Mouse (Mus musculus) ES-CJ7 (cell line): Measurements from ENCODE around the gene H1fnt.

Experiments used
- DNase-seq: peaks from one replicate; pipeline ENCODE4 v3.0.0; 2011; ENCODE audit warnings: low read depth, low spot score

Gene H1fnt

GRCm38 (mm10) chr15:98257193-98257592 lies at the start of gene H1fnt:
Gene H1fnt (minus strand): TSS chr15:98257293.
- no peak for DNase-seq

GRCm38 (mm10) chr15:98295628-98296551 lies 38.8 kb upstream of the H1fnt start, which contains the start of gene Zfp641:
Gene Zfp641 (minus strand): TSS chr15:98296161.
- no peak for DNase-seq

DNA sequence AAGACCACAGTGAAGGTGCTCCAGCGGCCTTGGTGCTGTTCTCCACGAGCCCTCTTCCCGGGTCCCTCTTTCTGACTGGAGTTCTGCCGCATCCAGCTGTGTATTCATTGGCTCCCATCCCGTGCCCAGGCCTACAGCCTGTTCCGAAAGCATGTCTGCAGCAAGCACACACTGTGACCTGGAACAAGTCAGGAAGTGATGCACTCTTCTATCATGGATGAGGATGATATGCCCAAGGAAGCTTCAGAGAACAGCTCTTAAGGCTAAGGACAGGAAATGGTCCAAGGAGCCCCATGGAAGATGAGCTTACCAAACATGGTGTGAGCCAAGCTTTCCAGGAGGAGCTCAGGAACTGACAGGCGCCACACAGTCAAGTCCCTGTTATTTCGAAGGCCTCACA lies 36.6 kb upstream of the H1fnt start:
- no peak for DNase-seq

GRCm38 (mm10) chr15:98288566-98288965 lies 31.5 kb upstream of the H1fnt start:
- DNase-seq: no peak

DNA sequence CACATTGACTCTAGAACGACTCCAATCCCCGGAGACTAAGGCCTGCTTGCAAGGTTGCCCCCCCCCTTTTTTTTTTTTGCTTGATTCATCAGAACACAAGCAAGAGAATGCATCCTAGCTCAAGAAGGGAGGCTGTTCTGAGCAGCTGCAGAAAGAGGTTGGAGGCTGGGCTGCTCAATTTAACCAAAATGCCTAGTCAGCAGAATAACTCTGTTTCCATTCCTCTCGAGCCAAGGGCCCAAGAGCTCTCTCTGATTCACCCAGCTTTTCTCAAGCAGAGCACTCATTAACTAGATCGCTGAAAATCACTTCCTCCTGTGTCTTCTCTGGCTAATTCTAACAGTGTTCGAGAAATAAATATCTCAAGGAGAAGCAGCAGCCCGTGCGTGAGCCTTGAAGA lies 29.3 kb upstream of the H1fnt start:
- no peak for DNase-seq

DNA sequence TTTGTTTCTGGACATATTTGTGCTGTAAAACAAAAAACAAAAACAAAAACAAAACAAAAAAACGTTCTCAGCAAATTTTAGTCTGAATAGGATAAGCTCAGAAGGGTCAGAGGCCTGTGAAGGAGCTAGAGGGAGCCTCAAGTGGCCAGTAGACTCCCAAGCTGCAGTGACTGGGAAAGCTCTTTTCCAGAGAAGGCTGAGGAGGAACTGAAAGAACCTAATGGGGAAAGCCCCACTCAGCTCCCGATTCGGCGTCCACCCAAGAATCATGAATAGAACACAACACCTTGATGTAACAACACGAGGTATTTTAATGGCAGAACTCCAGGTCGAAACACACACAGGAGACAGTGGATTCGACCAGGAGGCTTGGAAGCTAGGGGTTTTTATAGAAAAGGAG lies 683 bp upstream of the H1fnt start:
- no peak for DNase-seq

DNA sequence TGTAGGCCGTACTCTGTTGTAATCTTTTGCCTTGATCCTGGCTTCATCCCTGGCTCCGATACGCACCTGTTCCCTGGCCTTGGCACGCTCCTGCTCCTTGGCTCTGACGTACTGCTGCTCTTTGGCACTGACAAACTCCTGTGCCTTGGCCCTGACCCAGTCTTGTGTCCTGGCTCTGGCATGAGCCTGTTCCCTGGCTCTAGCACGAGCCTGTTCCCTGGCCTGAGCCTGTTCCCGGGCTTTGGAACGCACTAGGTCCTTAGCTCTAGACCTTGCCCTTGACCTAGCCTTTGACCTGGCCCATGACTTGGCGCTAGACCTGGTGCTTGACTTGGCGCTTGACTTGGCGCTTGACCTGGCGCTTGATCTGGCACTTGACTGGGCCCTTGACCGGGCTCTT lies 822 bp downstream of the H1fnt start:
- no peak for DNase-seq

DNA sequence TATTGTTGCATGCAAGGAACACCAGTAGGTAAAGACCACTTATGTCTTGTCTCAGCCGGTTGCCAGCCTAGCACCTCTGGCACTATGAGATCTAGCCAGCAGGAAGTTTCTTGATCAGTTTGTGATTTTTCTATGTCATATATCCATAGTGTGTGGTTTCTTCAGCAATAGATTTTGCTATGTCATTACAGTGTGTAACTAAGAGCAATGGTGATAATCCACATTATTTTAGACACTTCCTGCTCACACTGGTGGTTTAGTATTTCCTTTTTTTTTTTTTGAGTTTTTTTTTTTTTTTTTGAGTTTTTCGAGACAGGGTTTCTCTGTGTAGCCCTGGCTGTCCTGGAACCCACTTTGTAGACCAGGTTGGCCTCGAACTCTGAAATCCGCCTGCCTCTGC lies 21.7 kb downstream of the H1fnt start:
- DNase-seq: no peak

DNA sequence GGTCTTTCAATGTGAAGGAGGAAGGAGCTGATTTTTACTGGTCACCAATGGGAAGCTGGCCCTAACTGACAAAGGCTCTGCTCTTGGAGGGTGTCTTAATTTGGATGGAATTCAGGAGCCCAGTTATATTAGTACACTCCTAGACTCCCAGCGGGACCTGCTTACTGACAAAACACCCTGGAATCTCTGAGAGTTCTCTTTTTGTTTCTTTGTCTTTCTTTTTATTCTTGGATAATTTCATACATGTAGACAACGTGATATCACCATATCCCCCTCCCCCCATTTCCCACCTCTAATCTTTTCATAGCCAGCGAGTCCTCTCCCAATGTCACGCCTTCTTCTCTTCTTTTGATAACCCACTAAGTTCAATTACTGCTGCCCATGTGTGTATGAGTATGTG lies 22.7 kb downstream of the H1fnt start, which contains the start of gene Olfr286:
Olfr286 (minus strand) TSS at position 101 of the 400 bp plus-strand sequence.
- no peak for DNase-seq

- DNase-seq: peak; percentile 28
Measured at GRCm38 (mm10) chr15:98226096-98226495, 31.0 kb downstream of the H1fnt start.

DNA sequence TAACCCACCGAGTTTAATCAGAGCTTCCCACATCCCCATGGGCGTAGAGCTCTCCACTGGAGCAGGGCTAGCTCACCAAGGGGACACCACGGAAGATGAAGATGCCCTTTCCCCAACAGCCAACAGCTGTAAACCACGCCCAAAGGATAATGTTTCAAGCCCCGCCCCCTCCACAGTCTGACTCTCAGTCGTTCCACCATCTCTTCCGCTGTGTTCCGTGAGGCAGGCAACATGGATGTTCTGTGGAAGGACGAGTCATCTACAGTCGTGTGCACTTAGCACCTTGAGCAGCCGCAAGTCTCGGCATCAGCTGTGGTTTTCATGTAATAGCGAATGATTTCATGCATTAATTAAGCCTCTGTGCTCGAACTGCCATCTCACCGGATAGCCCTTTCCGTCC lies 31.5 kb downstream of the H1fnt start:
- DNase-seq: peak; percentile 32

DNA sequence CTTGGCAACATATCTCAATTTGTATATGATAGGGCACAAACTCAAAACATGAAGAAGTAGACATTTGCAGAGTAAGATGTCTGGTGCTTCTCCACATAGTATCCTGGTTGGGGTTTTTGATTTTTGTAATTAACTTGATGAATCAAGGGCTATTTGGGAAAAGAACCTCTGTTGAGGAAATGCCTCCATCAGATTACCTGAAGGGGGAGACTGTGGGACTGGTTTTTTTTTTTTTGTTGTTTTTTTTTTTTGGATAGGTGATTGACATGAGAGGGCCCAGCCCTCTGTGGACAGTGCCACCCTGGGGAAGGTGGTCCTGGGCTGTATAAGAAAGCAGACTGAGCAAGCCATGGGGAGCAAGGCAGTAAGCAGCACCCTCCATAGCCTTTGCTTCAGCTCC lies 34.7 kb downstream of the H1fnt start:
- no peak for DNase-seq

- no peak for DNase-seq
Measured at GRCm38 (mm10) chr15:98220877-98221276, 36.2 kb downstream of the H1fnt start, which contains the start of the genes Gm44579 and Olfr287. Gene Gm44579 (minus strand): TSS chr15:98220977. Gene Olfr287 (minus strand): TSS chr15:98221056.

- DNase-seq: peak; percentile 20
Measured at GRCm38 (mm10) chr15:98214130-98214529, 43.0 kb downstream of the H1fnt start.

DNA sequence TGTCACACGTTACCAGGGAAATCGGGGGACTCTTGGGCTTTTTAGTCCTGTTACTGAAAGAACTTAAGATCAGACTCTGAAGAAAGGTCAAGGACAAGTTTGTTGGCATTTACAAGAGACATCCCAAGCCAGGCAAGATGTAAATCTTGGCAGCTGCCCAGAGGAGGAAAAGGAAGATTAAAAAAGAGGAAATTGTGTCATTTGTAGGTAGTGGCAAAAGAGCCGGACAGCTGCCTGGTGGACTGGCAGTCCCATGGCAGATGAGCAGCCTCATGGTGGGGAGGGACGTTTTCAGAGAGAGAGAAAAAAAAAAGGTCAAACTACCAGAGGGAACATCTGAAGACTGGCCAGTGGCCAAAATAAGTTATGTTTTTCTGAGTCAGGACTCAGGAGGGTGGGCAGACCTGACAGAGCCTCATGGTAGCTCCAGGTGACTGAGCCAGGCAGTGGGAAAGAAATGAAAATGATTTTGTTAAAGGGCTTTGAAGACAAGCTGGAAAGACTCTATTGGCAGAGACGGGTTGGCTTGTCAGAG lies 43.7 kb downstream of the H1fnt start:
- DNase-seq: no peak

GRCm38 (mm10) chr15:98209676-98210075 lies 47.4 kb downstream of the H1fnt start:
- no peak for DNase-seq
